Mouse (Mus musculus): ENCODE data around the gene Uxs1. TPM values are rescaled to one million over a fixed set of nuclear protein-coding genes. Genes with fewer than 3 reads are reported as not detected.
A peak's percentile ranks its signal among the peaks of the same experiment; 100 is the strongest.

Uxs1 gene
- polyA plus RNA-seq, 1 experiment from 2014 or later: 21.2 TPM

DNA sequence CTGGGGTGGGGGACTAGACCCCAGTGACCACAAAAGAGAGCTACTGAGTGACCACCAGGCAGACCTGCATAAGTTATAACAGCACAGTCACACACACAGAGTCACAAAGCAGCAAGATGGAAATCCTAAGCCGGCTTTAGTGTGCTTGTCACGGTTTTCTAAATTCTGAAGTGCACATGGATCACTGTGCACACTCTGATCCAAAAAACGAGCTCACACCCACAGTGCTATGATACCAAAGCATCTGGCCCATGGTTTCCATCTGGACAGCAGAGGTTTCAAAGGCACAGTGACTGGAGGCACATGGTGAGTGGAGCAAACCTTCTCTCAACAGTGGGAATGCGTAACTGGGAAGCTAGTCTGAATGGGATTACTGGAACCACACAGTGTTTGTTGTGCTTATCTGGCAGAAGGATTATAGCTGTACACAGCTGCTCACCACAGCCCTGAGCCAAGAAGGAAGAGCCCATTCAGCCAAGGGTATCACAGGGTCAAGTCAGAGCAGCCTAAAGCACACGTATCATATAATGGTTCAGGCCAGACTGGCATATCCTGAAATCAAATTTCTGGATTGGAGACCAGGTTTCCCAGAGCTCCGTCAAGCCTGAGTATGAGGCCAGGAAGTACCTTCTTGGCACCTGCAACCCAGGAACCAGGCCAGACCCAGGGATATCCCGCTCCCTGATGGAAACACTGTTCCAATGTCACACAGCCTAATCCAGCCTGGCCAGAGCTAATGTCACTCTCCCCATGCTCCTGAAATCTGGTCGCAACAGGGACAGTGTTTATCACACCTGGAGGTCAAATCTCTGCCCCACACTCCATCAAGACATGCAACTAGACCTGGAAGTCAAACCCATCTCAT is 72.9 kb downstream of the Uxs1 start:
- no peak for DNase-seq (ENCODE audit: low spot score)
- Histone ChIP-seq H3K9me3 (replicated peaks) (no peaks in the 10 kb centered on the region), H3K27ac (no peak overlapping the region), H3K4me3 (no peak overlapping the region), H3K36me3 (peaks cover 77% of the 10 kb centered on the region), H3K4me1 (no peaks in the 10 kb centered on the region), H3K27me3 (ENCODE audit: low read depth, poor library complexity, severe bottlenecking) (no peaks in the 10 kb centered on the region)
- 94% methylated on average over 8 of the region's 8 CpGs for WGBS

DNA sequence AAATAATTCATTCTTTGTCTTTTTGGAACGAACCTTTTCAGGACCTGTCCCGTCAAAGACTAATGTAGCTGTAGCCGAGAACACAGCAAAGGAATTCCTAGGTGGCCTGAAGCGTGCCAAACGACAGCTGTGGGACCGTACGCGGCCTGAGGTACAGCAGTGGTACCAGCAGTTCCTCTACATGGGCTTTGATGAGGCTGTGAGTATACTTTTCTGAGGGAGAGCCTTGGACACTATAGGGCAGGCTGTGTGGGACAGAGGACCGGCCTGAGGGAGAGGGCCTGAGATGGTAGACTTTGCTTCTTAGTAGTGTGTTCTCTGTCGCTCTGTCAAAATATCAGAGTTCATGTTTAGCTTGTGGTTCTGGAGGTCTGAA is 89.1 kb downstream of the Uxs1 start:
- Histone ChIP-seq H3K9me3 (replicated peaks) (no peaks in the 10 kb centered on the region), H3K27me3 (ENCODE audit: low read depth, poor library complexity, severe bottlenecking) (no peaks in the 10 kb centered on the region), H3K36me3 (no peaks in the 10 kb centered on the region), H3K27ac (no peak overlapping the region), H3K4me1 (no peaks in the 10 kb centered on the region), H3K4me3 (no peak overlapping the region)
- WGBS: 90% methylated on average over 10 of the region's 10 CpGs
- DNase-seq (ENCODE audit: low spot score): no peak

DNA sequence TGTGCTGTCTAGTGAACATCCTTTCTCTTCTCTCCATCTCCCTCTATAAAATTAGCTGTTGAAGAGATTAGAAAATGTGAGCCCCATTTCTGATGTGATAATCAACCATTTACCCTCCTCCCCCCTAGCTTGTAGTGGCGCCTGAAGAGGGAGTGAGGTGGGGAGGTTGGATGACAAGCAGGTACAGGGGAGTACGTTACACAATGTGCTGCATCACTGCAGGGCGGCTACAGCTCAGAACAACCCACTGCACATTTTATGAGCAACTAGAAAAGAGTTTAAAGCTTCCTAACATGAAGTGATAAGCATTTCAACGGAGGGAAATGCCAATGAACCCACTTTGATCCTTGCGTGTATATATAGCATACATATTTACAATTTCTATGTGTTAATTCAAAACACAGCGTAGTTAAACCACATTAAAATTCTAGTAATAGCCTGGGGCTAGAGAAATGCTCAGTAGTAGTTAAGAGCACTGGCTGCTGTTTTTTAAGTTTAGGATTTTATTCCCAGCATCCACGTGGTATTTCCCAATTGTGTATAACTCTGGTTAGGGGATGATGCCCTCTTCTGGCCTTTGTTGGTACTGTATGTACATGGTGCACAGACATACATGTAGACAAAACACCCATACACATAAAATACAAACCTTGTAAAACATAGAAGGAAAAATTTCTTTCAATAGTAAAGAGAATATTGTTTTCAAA is 89.6 kb downstream of the Uxs1 start:
- Histone ChIP-seq H3K27ac (no peak overlapping the region), H3K4me1 (no peaks in the 10 kb centered on the region), H3K27me3 (ENCODE audit: low read depth, poor library complexity, severe bottlenecking) (no peaks in the 10 kb centered on the region), H3K36me3 (no peaks in the 10 kb centered on the region), H3K4me3 (no peak overlapping the region), H3K9me3 (replicated peaks) (no peaks in the 10 kb centered on the region)
- DNase-seq (ENCODE audit: low spot score): peak; percentile 43
- 83% methylated on average over 7 of the region's 7 CpGs for WGBS

DNA sequence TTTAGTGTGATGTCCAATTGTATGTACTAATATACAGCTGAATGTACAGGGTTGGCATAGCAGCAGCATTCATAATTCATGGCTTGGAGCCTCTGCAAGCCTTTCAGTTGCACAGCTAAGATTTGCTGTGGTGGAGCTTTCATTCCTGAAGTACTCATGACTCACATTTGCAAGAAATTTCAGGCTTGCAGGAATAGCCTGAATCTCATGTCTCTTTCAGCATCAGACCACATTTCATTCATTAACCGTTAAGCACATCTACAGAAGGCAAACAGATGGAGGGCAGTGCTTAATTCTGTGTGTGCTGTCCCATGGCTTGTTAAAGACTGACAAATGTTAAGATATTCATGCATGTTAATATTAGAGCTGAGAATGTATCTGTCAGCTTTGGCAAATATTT is 94.9 kb downstream of the Uxs1 start:
- H3K4me1 ChIP-seq: peaks cover 4% of the 10 kb centered on the region
- H3K4me3 ChIP-seq: no peak overlapping the region
- no peak for DNase-seq (ENCODE audit: low spot score)
- WGBS: 88% methylated on average over 1 of the region's 1 CpGs
- H3K9me3 ChIP-seq (replicated peaks): no peaks in the 10 kb centered on the region
- no peak overlapping the region for H3K27ac ChIP-seq
- no peaks in the 10 kb centered on the region for H3K36me3 ChIP-seq
- H3K27me3 ChIP-seq (ENCODE audit: low read depth, poor library complexity, severe bottlenecking): no peaks in the 10 kb centered on the region

DNA sequence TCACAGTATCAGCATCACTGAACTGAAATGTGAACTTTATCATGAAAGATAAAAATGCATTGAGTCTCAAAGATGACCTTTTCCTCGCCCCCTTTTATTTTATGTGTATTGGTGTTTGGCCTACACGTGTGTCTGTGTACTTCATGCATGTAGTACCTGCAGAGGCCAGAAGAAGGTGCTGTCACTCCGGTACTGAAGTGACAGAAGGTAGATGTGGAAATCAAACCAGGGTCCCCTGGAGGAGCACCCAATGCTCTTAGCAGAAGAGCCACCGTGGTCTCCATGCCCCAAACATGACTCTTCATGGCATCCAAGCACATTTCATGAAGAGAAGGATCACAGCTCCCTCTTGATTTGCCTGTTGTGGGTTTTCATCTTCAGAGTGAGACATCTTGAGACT is 95.5 kb downstream of the Uxs1 start:
- no peak for DNase-seq (ENCODE audit: low spot score)
- peaks cover 4% of the 10 kb centered on the region for H3K4me1 ChIP-seq
- no peaks in the 10 kb centered on the region for H3K27me3 ChIP-seq (ENCODE audit: low read depth, poor library complexity, severe bottlenecking)
- 83% methylated on average over 4 of the region's 4 CpGs for WGBS
- H3K4me3 ChIP-seq: no peak overlapping the region
- no peak overlapping the region for H3K27ac ChIP-seq
- no peaks in the 10 kb centered on the region for H3K9me3 ChIP-seq (replicated peaks)
- no peaks in the 10 kb centered on the region for H3K36me3 ChIP-seq

DNA sequence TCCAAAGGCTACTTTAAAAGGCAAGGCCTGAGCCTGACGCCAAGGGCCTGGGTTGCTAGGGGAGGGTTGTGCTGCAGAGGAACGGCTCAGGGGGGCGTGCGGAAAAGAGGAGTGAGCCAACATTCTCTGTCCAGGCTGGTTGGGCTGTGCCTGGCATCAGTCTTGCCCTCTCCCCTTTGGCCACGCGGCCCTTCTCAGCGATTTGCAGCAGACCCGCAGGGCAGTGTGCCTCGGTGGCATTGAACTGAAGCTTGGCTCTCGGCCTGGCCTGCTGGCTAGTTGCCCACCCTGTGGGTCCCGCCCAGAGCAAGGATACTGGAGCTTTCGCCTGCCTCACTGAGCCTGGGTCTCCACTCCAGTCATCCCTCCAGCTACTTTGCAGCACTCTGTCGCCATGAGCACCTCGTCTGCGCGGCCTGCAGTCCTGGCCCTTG is 97.1 kb downstream of the Uxs1 start, which contains the start of gene 1500015O10Rik:
TSS of gene 1500015O10Rik (plus strand) at position 112 of the 434 bp plus-strand sequence.
- Histone ChIP-seq H3K9me3 (replicated peaks) (no peaks in the 10 kb centered on the region), H3K27ac (0 out of 2 replicates have a peak within 1 kb of the TSS, but pooled peaks have one; percentile 34), H3K4me1 (peaks cover 4% of the 10 kb centered on the region), H3K4me3 (no peak within 1 kb of the TSS), H3K27me3 (ENCODE audit: low read depth, poor library complexity, severe bottlenecking) (no peaks in the 10 kb centered on the region), H3K36me3 (no peaks in the 10 kb centered on the region)
- 65% methylated on average over 16 of the region's 16 CpGs for WGBS
- DNase-seq (ENCODE audit: low spot score): no peak

DNA sequence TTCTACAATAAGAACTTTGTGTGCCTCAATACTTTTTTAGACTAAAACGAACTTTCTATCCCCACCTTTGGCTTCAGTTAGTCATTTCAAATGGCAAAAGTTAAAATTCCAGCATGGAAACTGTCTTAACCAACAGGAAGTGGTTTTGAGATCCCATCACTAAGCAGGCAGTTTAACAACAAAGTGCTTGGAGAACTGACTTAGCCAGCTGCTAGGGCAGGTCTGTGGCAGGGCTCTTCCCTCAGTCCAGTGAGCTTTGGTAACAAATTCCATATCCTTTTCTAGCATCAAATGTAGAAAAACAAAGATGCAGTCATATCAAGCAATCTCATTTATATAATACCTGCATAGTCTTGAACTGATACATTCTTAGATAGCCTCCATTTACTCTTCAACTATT is 105.1 kb downstream of the Uxs1 start:
- DNase-seq (ENCODE audit: low spot score): no peak
- Histone ChIP-seq H3K36me3 (no peaks in the 10 kb centered on the region), H3K27me3 (ENCODE audit: low read depth, poor library complexity, severe bottlenecking) (no peaks in the 10 kb centered on the region), H3K4me3 (no peak overlapping the region), H3K27ac (no peak overlapping the region), H3K9me3 (replicated peaks) (no peaks in the 10 kb centered on the region), H3K4me1 (peaks cover 9% of the 10 kb centered on the region; the same call in 1 of the 2 replicates)
- WGBS: 65% methylated on average over 1 of the region's 1 CpGs

DNA sequence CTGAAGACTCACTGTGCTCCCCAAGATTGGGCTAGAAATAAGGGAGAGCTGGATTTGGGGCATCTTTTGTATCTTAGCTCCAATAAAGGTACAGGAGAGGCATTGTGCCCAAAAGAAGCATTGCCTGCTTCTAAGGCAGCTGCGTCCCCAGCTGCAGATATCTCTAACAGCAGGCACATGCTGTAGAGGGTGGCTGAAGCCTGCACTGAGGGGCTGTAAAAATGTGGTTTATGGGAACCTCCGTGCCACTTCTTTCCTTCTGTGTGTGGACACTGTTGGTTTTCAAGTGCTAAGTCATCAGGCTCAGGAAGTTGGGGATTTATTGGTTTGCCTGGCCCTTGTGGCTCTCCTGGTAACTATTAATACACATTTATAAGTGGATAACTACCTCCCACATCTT is 108.8 kb downstream of the Uxs1 start:
- Histone ChIP-seq H3K36me3 (no peaks in the 10 kb centered on the region), H3K27ac (no peak overlapping the region), H3K9me3 (replicated peaks) (no peaks in the 10 kb centered on the region), H3K27me3 (ENCODE audit: low read depth, poor library complexity, severe bottlenecking) (no peaks in the 10 kb centered on the region), H3K4me1 (peaks cover 9% of the 10 kb centered on the region; the same call in 1 of the 2 replicates), H3K4me3 (no peak overlapping the region)
- no peak for DNase-seq (ENCODE audit: low spot score)
- WGBS: 57% methylated on average over 2 of the region's 2 CpGs

DNA sequence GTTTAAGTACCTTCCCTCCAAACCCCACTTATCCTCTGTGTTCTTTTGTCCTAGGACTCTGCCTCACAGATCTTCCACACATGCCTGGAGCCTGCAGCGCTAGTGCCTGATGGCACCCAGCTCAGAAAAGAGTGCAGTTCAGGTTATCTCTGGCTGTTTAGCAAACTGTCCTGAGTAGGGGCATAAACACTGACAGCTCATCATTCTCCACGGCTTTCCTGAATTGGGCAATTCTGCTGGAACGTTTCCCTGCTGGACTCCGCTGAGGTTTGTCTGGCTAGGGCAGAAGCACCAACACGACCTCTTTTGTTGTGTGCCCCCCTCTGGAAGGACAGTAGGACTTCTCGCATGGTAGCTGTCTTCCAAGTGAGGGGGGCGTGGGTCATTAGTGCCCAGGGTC is 109.6 kb downstream of the Uxs1 start:
- Histone ChIP-seq H3K4me1 (peaks cover 9% of the 10 kb centered on the region; the same call in 1 of the 2 replicates), H3K9me3 (replicated peaks) (no peaks in the 10 kb centered on the region), H3K4me3 (no peak overlapping the region), H3K27ac (peak overlapping the region; percentile 10; the same call in 1 of the 2 replicates), H3K27me3 (ENCODE audit: low read depth, poor library complexity, severe bottlenecking) (no peaks in the 10 kb centered on the region), H3K36me3 (no peaks in the 10 kb centered on the region)
- no peak for DNase-seq (ENCODE audit: low spot score)
- 72% methylated on average over 7 of the region's 7 CpGs for WGBS

DNA sequence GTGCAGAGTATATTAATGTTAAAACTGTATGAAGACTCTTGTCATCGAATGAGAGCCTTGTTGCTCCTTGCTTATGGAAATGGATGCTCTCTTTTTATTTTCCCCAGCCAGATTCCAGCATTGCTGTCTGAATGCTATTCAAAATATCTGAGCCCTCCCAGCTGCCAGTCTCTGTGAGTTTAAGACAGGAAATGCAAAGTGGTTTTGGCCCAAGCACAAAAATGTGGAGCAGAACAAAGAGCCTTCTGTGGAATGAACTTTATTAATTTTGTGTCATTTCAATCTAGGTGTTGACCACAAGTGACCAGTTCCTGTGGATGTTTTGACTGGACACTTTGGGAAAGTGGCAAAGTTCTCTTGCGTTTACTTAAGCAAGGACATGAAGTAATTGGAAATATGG is 112.8 kb downstream of the Uxs1 start:
- no peaks in the 10 kb centered on the region for H3K9me3 ChIP-seq (replicated peaks)
- 93% methylated on average over 2 of the region's 2 CpGs for WGBS
- no peaks in the 10 kb centered on the region for H3K27me3 ChIP-seq (ENCODE audit: low read depth, poor library complexity, severe bottlenecking)
- H3K27ac ChIP-seq: no peak overlapping the region
- H3K4me1 ChIP-seq: peaks cover 9% of the 10 kb centered on the region; the same call in 1 of the 2 replicates
- H3K36me3 ChIP-seq: no peaks in the 10 kb centered on the region
- no peak for DNase-seq (ENCODE audit: low spot score)
- no peak overlapping the region for H3K4me3 ChIP-seq

DNA sequence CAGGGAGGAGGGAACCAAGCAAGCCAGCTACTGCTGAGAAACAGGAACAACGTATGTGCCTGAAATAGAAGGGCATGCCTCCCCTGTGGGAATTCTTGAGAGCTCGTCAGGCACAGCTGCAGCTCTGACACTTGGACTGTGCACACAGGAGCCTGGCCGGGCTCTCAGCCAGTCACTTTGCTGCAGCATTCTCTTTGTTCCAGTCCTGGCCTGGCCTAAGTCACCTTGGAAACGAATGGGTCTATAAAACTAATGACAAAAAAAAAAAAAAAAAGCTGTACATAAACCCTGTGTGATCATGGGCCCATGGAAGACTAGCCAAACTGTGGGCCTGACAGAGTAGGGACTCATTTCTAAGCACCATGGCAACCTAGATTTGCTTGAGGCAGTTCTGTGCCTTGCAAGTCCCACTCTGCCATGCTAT is 129.0 kb downstream of the Uxs1 start:
- 25% methylated on average over 4 of the region's 4 CpGs for WGBS

More for the DNA sequence above, 129.0 kb downstream of the Uxs1 start:
- Histone ChIP-seq H3K36me3 (no peaks in the 10 kb centered on the region), H3K9me3 (replicated peaks) (no peaks in the 10 kb centered on the region), H3K4me1 (peaks cover 15% of the 10 kb centered on the region), H3K27me3 (ENCODE audit: low read depth, poor library complexity, severe bottlenecking) (no peaks in the 10 kb centered on the region), H3K4me3 (no peak overlapping the region), H3K27ac (peak overlapping the region; percentile 76)
- peak; percentile 44 for DNase-seq (ENCODE audit: low spot score)
